Comparison of ENCODE assay signal across 18 mouse cellular contexts in genomic region chr16:34031565-34031964, GRCm38 (mm10).
DNase-seq lines count a peak whose midpoint lies in the region; ATAC-seq and TF ChIP-seq lines count a peak whose summit lies in the region.
"Had no signal": no experiment of that assay in that cellular context is flagged by ENCODE, and none has a peak within 500 bp of the region (broad histone marks: within the 10 kb centered on the region; RNA-seq: fewer than 3 reads in every experiment).

No protein-coding gene starts in this region.

- no peak for TF ChIP-seq CTCF in G1E (IDR thresholded peaks at IDR 0.05; ENCODE audit: low read depth, low read length)

- H3K4me1 ChIP-seq in heart, embryonic 10.5 days = peaks cover 60% of the 10 kb centered on the region
- H3K4me1 ChIP-seq in G1E (ENCODE audit: insufficient read depth, low read depth, low read length) = peaks cover 91% of the 10 kb centered on the region
- H3K4me1 ChIP-seq in liver, embryonic 13.5 days (replicated peaks) = peaks cover 79% of the 10 kb centered on the region
- H3K4me1 ChIP-seq in forebrain, embryonic 11.5 days (replicated peaks; ENCODE audit: control insufficient read depth, insufficient read depth, low read length) = no peaks in the 10 kb centered on the region
- H3K4me1 ChIP-seq: embryonic facial prominence, embryonic 13.5 days; limb, embryonic 13.5 days had no signal

- no peaks in the 10 kb centered on the region for H3K9me3 ChIP-seq in heart, embryonic 10.5 days
- no peaks in the 10 kb centered on the region for H3K9me3 ChIP-seq in G1E (replicated peaks)
- H3K9me3 ChIP-seq in liver, embryonic 13.5 days (replicated peaks) = no peaks in the 10 kb centered on the region
- no peaks in the 10 kb centered on the region for H3K9me3 ChIP-seq in forebrain, embryonic 11.5 days (ENCODE audit: control insufficient read depth, low read length)
- H3K9me3 ChIP-seq: embryonic facial prominence, embryonic 13.5 days; limb, embryonic 13.5 days had no signal

- peak overlapping the region; percentile 79 for H3K27ac ChIP-seq in heart, embryonic 10.5 days
- H3K27ac ChIP-seq in liver, embryonic 13.5 days = peak overlapping the region; percentile 90
- no peak overlapping the region for H3K27ac ChIP-seq in forebrain, embryonic 11.5 days (ENCODE audit: low read depth, low read length)
- H3K27ac ChIP-seq: embryonic facial prominence, embryonic 13.5 days; kidney, postnatal 0 days; limb, embryonic 13.5 days had no signal

- intact Hi-C loops in left cerebral cortex, postnatal 4 days (cut with DNase I) = no loop called here

- no peak overlapping the region for H3K4me3 ChIP-seq in heart, embryonic 10.5 days
- H3K4me3 ChIP-seq in G1E (ENCODE audit: low read depth, low read length) = peak overlapping the region; percentile 45; the same call in 1 of the 2 replicates
- H3K4me3 ChIP-seq in liver, embryonic 13.5 days (replicated peaks) = peak overlapping the region; percentile 43
- no peak overlapping the region for H3K4me3 ChIP-seq in forebrain, embryonic 11.5 days (ENCODE audit: low read depth, low read length)
- H3K4me3 ChIP-seq: embryonic facial prominence, embryonic 13.5 days; limb, embryonic 13.5 days had no signal

- peaks cover 65% of the 10 kb centered on the region for H3K36me3 ChIP-seq in heart, embryonic 10.5 days
- no peaks in the 10 kb centered on the region for H3K36me3 ChIP-seq in G1E (replicated peaks)
- H3K36me3 ChIP-seq in liver, embryonic 13.5 days = peaks cover 11% of the 10 kb centered on the region
- H3K36me3 ChIP-seq in forebrain, embryonic 11.5 days (ENCODE audit: control insufficient read depth, insufficient read depth, low read length) = peaks cover 7% of the 10 kb centered on the region; the same call in 1 of the 2 replicates

- no peaks in the 10 kb centered on the region for H3K27me3 ChIP-seq in heart, embryonic 10.5 days (ENCODE audit: insufficient read depth, poor library complexity, severe bottlenecking)
- H3K27me3 ChIP-seq in G1E (ENCODE audit: insufficient read depth, low read length) = peaks cover 16% of the 10 kb centered on the region
- H3K27me3 ChIP-seq in liver, embryonic 13.5 days = no peaks in the 10 kb centered on the region
- no peaks in the 10 kb centered on the region for H3K27me3 ChIP-seq in forebrain, embryonic 11.5 days (ENCODE audit: control insufficient read depth, insufficient read depth, low read length)
- H3K27me3 ChIP-seq: embryonic facial prominence, embryonic 13.5 days; limb, embryonic 13.5 days had no signal

- WGBS in heart, embryonic 10.5 days = 39% methylated on average over 9 of the region's 9 CpGs
- WGBS in liver, embryonic 13.5 days (ENCODE audit: insufficient replicate concordance) = 16% methylated on average over 9 of the region's 9 CpGs
- WGBS in forebrain, embryonic 11.5 days = 86% methylated on average over 9 of the region's 9 CpGs

- ATAC-seq in G1E (ENCODE audit: extremely low read depth, insufficient number of reproducible peaks, low FRiP score, poor library complexity, severe bottlenecking) = peak; percentile 83
- peak; percentile 92 for ATAC-seq in liver, embryonic 13.5 days (ENCODE audit: low read depth)
- no peak for ATAC-seq in forebrain, embryonic 11.5 days (replicated peaks; ENCODE audit: low FRiP score)
- ATAC-seq: forebrain, postnatal 0 days had no signal

- peak overlapping the region; percentile 60 for H3K9ac ChIP-seq in liver, embryonic 13.5 days
- H3K9ac ChIP-seq in forebrain, embryonic 11.5 days (ENCODE audit: low read length) = no peak overlapping the region
- H3K9ac ChIP-seq: embryonic facial prominence, embryonic 13.5 days; forebrain, postnatal 0 days; limb, embryonic 13.5 days had no signal

- DNase-seq in heart, embryonic 10.5 days (ENCODE audit: low spot score) = peak; percentile 91
- no peak for DNase-seq in heart, postnatal 4 days
- peak; percentile 75 for DNase-seq in G1E (ENCODE audit: low spot score)
- peak; percentile 89 for DNase-seq in c-Kit-positive CD71-positive TER-119-positive erythroid progenitor cells, embryonic 14.5 days (ENCODE audit: low spot score)
- DNase-seq in liver, embryonic 13.5 days = peak; percentile 84
- DNase-seq in thymus, postnatal 36 days = no peak
- DNase-seq in left cerebral cortex, postnatal 4 days = no peak
- no peak for DNase-seq in forebrain, embryonic 11.5 days (ENCODE audit: low spot score)
- DNase-seq: B cell, adult 2 months; cerebellum, postnatal 14 days; forebrain, postnatal 0 days; gastrocnemius, postnatal 36 days; lung, postnatal 14 days; midbrain, embryonic 14.5 days; thymus, postnatal 25 days had no signal

- peak overlapping the region; percentile 71 for H3K4me2 ChIP-seq in liver, embryonic 13.5 days
- no peak overlapping the region for H3K4me2 ChIP-seq in forebrain, embryonic 11.5 days (ENCODE audit: low read depth, low read length, severe bottlenecking)
- H3K4me2 ChIP-seq: embryonic facial prominence, embryonic 13.5 days; limb, embryonic 13.5 days had no signal

Comparison
In these comparisons a context has a peak if more than half of its experiments do, and no peak if none do; other contexts are left out.
1. DNase-seq: peak in heart, embryonic 10.5 days (single experiment), G1E (single experiment), c-Kit-positive CD71-positive TER-119-positive erythroid progenitor cells, embryonic 14.5 days (single experiment) and liver, embryonic 13.5 days (single experiment); none in heart, postnatal 4 days (single experiment), thymus, postnatal 36 days (0 of 2), left cerebral cortex, postnatal 4 days (single experiment) and forebrain, embryonic 11.5 days (single experiment).
2. H3K4me3 ChIP-seq: peak in G1E (single experiment) and liver, embryonic 13.5 days (single experiment); none in heart, embryonic 10.5 days (single experiment) and forebrain, embryonic 11.5 days (single experiment).